Mouse (Mus musculus) kidney, embryonic 14.5 days (tissue): ENCODE results near the gene Car12. TPM values are rescaled to one million over a fixed set of nuclear protein-coding genes. Genes with fewer than 3 reads are reported as not detected.

ENCODE experiments used
- ATAC-seq: fragments of 200-750 bp; cut with Nextera tagmentation; 2 replicates; pipeline ENCODE4 v1.8.0; 2017; ENCODE audit warnings: moderate number of reproducible peaks, mild to moderate bottlenecking, moderate TSS enrichment, moderate library complexity; ENCODE audit not compliant: low FRiP score, low TSS enrichment
- H3K27ac ChIP-seq: fragments of 300-500 bp; sonication (generic); 2 replicates; pipeline ENCODE4 v1.5.1; 2014; ENCODE audit warnings: low read depth, mild to moderate bottlenecking, low read length, moderate library complexity, mixed read lengths
- H3K27me3 ChIP-seq: fragments of 300-500 bp; sonication (generic); 2 replicates; pipeline ENCODE4 v1.6.1; 2014; ENCODE audit warnings: mild to moderate bottlenecking, low read length; ENCODE audit not compliant: control insufficient read depth, insufficient read depth
- H3K36me3 ChIP-seq: fragments of 300-500 bp; sonication (generic); 2 replicates; pipeline ENCODE4 v1.6.1; 2014; ENCODE audit warnings: low read length, mixed read lengths; ENCODE audit not compliant: control insufficient read depth, insufficient read depth
- H3K4me1 ChIP-seq: fragments of 300-500 bp; sonication (generic); 2 replicates; pipeline ENCODE4 v1.6.1; 2014; ENCODE audit warnings: low read length, mixed read lengths; ENCODE audit not compliant: control insufficient read depth, insufficient read depth
- H3K4me2 ChIP-seq: fragments of 300-500 bp; sonication (generic); replicated peaks from 2 replicates; pipeline ENCODE4 v1.6.1; 2014; ENCODE audit warnings: low read depth, mild to moderate bottlenecking, low read length
- H3K4me3 ChIP-seq: fragments of 300-500 bp; sonication (generic); 2 replicates; pipeline ENCODE4 v1.5.1; 2014; ENCODE audit warnings: mild to moderate bottlenecking, low read length
- H3K9ac ChIP-seq: fragments of 300-500 bp; sonication (generic); 2 replicates; pipeline ENCODE4 v1.6.1; 2014; ENCODE audit warnings: low read depth, mild to moderate bottlenecking, low read length, moderate library complexity
- H3K9me3 ChIP-seq: fragments of 300-500 bp; sonication (generic); 2 replicates; pipeline ENCODE4 v1.6.1; 2016; ENCODE audit warnings: low read length; ENCODE audit not compliant: control insufficient read depth
- WGBS: fragments of 180-500 bp; shearing (Covaris S2); extraction: QIAGEN DNeasy Blood & Tissue Kit; methylation state at CpG from one replicate; pipeline ENCODE4 v1.1.7; 2014; 5-methylcytosine and 5-hydroxymethylcytosine counted together
- polyA plus RNA-seq: library from polyadenylated mRNA; unstranded; fragments of >200 nt; fragmentation: Nextera tagmentation; extraction: Ambion mirVana; gene quantifications from 2 replicates; pipeline ENCODE4 v1.2.1, GENCODE M21; 2014

Car12 gene
- polyA plus RNA-seq, 1 experiment from 2014 or later, result 4.2 TPM

DNA sequence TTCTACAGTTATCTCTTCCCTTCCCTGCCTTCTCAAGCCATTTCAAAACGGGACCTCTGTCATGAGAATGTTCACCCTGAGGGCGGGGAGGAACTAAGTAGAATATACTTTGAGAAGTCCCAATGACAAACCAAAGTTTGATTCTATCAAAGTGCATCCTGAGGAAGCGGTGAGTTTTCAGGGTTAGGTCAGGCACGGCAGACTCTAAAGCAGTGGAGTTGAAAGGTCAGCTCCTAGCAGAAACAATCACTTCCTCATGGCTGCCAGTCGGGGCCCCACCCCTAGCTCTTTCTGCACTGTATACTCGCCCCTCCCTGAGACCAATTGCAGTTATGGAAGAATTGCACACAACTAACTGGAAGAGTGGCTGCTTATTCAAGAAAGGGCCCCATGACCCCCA is 33.4 kb upstream of the Car12 start:
- no peaks in the 10 kb centered on the region for H3K9me3 ChIP-seq
- H3K4me1 ChIP-seq, result no peaks in the 10 kb centered on the region
- no peaks in the 10 kb centered on the region for H3K36me3 ChIP-seq
- no peak for ATAC-seq
- H3K4me3 ChIP-seq, result no peak overlapping the region
- H3K27me3 ChIP-seq, result no peaks in the 10 kb centered on the region
- no peak overlapping the region for H3K9ac ChIP-seq
- 60% methylated on average over 6 of the region's 6 CpGs for WGBS
- no peak overlapping the region for H3K4me2 ChIP-seq
- H3K27ac ChIP-seq, result no peak overlapping the region

DNA sequence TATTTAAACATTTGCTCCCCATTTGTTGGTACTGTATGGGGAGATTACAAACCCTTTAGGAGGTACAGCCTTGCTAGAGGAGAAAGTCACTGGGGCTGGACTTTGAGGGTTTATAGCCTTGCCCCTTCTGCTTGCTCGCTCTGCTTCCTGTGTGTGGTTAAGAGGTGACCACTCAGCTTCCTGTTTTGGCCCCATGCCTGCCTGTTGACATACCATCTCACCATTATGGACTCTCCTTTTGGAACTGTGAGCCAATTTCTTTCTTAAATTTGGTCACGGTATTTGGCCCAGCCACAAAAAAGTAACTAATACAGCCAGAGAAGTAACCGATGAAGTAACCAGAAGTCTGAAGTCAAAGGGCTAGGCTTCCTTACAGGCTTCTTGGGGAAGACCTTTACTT is 30.7 kb upstream of the Car12 start:
- Histone ChIP-seq H3K27me3 (no peaks in the 10 kb centered on the region), H3K36me3 (no peaks in the 10 kb centered on the region), H3K9me3 (no peaks in the 10 kb centered on the region), H3K4me1 (0 out of 2 replicates have a peak, but pooled peaks cover 3% of the 10 kb centered on the region), H3K4me3 (no peak overlapping the region), H3K27ac (no peak overlapping the region), H3K9ac (no peak overlapping the region), H3K4me2 (no peak overlapping the region)
- 95% methylated on average over 3 of the region's 3 CpGs for WGBS
- no peak for ATAC-seq

DNA sequence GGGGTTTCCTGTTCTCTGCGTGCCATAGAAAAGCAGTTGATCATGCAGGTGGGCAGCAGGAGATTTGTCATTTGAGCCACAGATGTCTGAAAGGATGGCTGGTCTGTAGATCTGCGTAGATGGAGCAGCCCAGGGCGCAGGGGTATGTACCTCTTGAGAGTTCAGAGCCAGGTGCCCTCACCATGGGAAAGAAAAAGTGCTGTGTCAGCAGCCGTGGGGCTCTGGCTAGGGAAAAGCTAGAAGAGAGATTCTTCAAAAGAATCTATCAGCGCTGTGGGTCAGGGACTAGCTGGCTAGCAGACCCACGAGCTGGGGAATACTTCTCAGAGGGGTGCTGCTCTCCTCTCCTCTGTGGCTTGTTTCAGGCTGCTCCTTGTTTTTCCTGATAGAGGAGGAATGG is 27.8 kb upstream of the Car12 start:
- ATAC-seq, result no peak
- H3K4me1 ChIP-seq, result 0 out of 2 replicates have a peak, but pooled peaks cover 3% of the 10 kb centered on the region
- no peak overlapping the region for H3K4me3 ChIP-seq
- no peak overlapping the region for H3K4me2 ChIP-seq
- no peaks in the 10 kb centered on the region for H3K27me3 ChIP-seq
- no peaks in the 10 kb centered on the region for H3K36me3 ChIP-seq
- no peak overlapping the region for H3K27ac ChIP-seq
- no peaks in the 10 kb centered on the region for H3K9me3 ChIP-seq
- 74% methylated on average over 6 of the region's 6 CpGs for WGBS
- H3K9ac ChIP-seq, result no peak overlapping the region

DNA sequence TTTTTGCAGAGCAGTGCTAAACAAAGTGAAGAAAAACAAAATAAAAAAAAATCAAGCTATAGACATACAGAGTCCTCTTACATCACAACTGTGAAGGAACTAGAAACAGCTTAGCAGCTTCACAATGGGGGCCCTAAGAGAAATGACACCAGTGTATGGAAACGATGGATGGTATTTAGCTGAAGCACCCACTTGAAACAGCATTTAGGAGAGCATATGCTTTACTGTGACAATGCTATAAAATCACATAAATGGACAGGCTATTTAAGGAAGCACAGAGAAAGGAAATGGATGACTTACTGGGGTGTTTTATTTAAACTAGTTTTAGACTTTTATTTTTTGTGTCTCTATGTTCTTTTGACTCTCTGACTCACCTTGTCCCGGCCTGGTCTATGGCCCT is 25.8 kb upstream of the Car12 start:
- H3K9ac ChIP-seq, result no peak overlapping the region
- H3K4me2 ChIP-seq, result no peak overlapping the region
- no peaks in the 10 kb centered on the region for H3K9me3 ChIP-seq
- 73% methylated on average over 2 of the region's 2 CpGs for WGBS
- no peak overlapping the region for H3K27ac ChIP-seq
- no peak overlapping the region for H3K4me3 ChIP-seq
- no peaks in the 10 kb centered on the region for H3K27me3 ChIP-seq
- H3K4me1 ChIP-seq, result 0 out of 2 replicates have a peak, but pooled peaks cover 3% of the 10 kb centered on the region
- ATAC-seq, result no peak
- no peaks in the 10 kb centered on the region for H3K36me3 ChIP-seq

DNA sequence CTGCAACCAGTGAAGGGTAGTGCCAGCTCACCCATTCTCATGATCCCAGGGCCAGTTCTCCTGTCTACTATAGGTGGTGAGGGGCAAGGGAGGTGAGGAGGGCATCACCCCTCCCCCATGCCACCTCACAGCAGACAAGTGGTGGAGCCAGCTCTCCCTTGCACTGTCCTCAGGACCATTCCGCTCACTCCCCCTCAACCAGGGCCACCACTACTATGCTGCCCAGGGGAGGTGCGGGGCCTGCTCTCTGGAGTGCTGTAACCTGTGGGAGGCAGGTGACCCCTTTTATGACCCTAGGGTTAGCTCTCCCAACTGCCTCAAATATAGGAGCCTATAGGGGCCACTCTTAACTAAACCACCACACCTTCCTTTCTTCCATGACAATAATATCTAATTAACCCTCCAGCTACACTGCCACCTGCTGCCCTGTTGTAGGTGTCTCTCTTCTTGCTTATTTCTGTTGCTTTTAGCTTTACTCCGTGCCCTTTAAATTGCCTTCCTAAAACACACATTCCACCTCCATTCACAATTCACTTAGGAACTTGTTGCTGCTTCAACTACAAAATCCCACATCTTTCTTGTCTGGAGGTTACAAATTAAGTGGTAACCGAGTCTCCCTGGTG is 21.7 kb upstream of the Car12 start:
- WGBS, result 75% methylated on average over 4 of the region's 4 CpGs
- H3K27ac ChIP-seq, result no peak overlapping the region
- H3K9me3 ChIP-seq, result no peaks in the 10 kb centered on the region
- H3K27me3 ChIP-seq, result no peaks in the 10 kb centered on the region
- 0 out of 2 replicates have a peak, but pooled peaks cover 3% of the 10 kb centered on the region for H3K4me1 ChIP-seq
- H3K36me3 ChIP-seq, result no peaks in the 10 kb centered on the region
- no peak overlapping the region for H3K4me3 ChIP-seq
- 0 out of 2 replicates have a peak, but pooled peaks have one; percentile 57 for ATAC-seq
- H3K4me2 ChIP-seq, result no peak overlapping the region
- no peak overlapping the region for H3K9ac ChIP-seq

DNA sequence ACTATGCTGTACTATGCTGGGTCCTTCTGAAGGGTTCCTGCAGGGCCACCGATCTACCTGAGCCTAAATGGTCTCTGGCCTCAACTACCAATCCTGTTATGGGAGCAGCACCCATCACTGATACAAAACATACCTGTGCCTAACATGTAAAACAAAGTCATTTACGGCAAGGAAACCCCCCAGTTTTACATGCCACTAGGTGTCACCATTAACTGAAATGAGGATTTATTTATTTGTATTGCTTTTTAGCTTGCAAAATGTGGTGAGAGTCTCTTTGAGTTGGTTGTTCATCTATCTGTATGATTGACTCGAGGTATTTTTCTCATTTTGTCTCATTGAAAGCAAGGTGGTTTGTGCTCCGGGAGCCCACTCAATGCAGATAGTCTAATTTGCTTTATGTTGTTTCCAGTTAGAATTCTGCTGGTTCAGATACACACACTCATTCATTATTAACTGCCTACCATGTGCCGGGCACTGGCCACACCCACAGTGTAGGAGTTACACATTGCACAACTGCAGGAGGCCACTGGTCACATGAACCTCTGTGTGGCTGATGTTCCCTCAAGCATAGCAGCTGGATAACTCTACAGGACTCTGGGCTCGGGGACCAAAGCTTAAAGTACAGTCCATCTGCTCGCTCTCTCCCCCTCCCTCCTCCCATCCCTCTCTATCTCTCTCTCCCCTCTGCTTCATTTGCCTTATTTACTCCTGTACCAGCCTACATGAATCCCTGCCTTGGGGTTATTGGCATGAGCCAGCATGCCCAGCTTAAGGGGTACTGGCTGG is 15.9 kb upstream of the Car12 start:
- Histone ChIP-seq H3K9me3 (no peaks in the 10 kb centered on the region), H3K4me2 (peak overlapping the region; percentile 10), H3K27me3 (no peaks in the 10 kb centered on the region), H3K36me3 (no peaks in the 10 kb centered on the region), H3K9ac (no peak overlapping the region), H3K4me3 (no peak overlapping the region), H3K27ac (no peak overlapping the region), H3K4me1 (peaks cover 11% of the 10 kb centered on the region)
- WGBS, result 64% methylated on average over 7 of the region's 7 CpGs
- ATAC-seq, result peak; percentile 92

DNA sequence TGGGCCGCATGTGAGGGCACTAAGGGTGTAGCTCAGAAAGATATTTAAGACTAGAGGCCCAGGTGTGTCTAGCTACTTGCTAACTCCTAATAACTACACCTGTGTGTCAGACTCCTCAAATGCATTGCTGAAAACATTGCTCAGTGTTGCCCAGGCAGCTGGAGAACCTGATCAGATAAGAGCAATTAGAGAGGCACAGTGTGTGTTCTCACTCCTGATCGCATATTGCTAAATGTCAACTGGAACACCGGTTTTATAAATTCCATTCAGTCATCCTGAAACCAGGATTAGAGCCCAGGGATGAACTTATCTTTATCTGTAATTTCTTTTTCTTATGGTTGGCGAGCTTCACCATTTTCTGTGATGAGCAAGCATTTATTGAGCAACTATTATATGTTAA is 13.7 kb upstream of the Car12 start:
- Histone ChIP-seq H3K4me1 (peaks cover 11% of the 10 kb centered on the region), H3K27ac (no peak overlapping the region), H3K4me3 (no peak overlapping the region), H3K36me3 (no peaks in the 10 kb centered on the region), H3K9ac (no peak overlapping the region), H3K9me3 (no peaks in the 10 kb centered on the region), H3K4me2 (no peak overlapping the region), H3K27me3 (no peaks in the 10 kb centered on the region)
- ATAC-seq, result no peak
- WGBS, result 90% methylated on average over 4 of the region's 4 CpGs

DNA sequence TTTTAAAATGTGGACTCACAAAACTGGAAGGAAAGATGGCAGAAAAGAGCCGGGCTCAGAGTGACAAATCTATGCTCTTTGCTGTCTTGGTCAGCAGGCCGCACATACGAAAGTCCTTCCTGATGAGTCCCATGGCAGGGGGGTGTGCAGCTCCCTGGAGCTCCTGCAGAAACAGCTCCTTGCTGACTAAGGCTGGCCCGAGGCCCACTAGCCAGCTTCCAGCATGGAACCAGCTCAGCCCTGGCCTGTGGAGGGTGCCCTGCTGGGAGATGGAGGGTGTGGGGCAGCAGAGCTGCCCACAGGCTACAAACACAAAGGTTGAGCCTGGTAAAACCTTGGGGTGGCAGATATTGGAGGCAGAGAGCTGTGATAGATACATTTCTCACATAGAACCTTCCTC is 10.5 kb upstream of the Car12 start:
- no peak for ATAC-seq
- 94% methylated on average over 4 of the region's 4 CpGs for WGBS
- H3K4me2 ChIP-seq, result no peak overlapping the region
- H3K27ac ChIP-seq, result no peak overlapping the region
- no peaks in the 10 kb centered on the region for H3K27me3 ChIP-seq
- H3K9ac ChIP-seq, result no peak overlapping the region
- no peaks in the 10 kb centered on the region for H3K36me3 ChIP-seq
- peaks cover 6% of the 10 kb centered on the region for H3K4me1 ChIP-seq
- H3K4me3 ChIP-seq, result no peak overlapping the region
- H3K9me3 ChIP-seq, result no peaks in the 10 kb centered on the region

DNA sequence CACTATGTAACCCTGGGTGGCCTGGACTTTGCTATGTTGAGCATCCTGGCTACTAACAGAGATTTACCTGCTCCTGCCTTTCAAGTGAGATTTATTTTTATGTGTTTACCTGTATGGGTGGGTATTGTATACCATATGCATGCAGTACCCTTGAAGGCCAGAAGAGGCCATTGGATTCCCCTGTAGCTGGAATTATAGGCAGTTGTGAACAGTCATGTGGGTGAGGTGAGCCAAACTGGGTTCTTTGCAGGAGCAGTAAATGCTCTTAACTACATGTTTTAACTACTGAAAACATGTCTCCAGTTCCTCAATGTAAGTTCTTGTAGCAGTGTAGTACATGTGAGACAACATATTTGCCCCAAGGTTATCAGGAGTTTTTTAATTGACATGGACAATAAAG is 8.1 kb upstream of the Car12 start:
- no peaks in the 10 kb centered on the region for H3K36me3 ChIP-seq
- ATAC-seq, result no peak
- peaks cover 16% of the 10 kb centered on the region; the same call in 1 of the 2 replicates for H3K4me1 ChIP-seq
- no peak overlapping the region for H3K4me2 ChIP-seq
- no peaks in the 10 kb centered on the region for H3K27me3 ChIP-seq
- no peak overlapping the region for H3K4me3 ChIP-seq
- no peak overlapping the region for H3K27ac ChIP-seq
- no peak overlapping the region for H3K9ac ChIP-seq
- no peaks in the 10 kb centered on the region for H3K9me3 ChIP-seq
